Mouse (Mus musculus) hindbrain, embryonic 12.5 days (tissue): ENCODE measurements around the gene Gm20388. TPM values are rescaled to one million over a fixed set of nuclear protein-coding genes. Genes with fewer than 3 reads are reported as not detected.

Source experiments
- ATAC-seq: fragments of 200-750 bp; cut with Nextera tagmentation; 2 replicates; pipeline ENCODE4 v1.8.0; 2017; ENCODE audit warnings: moderate TSS enrichment; ENCODE audit not compliant: low FRiP score
- H3K27ac ChIP-seq: fragments of 300-500 bp; sonication (generic); 2 replicates; pipeline ENCODE4 v1.5.1; 2016; ENCODE audit warnings: mild to moderate bottlenecking
- H3K27me3 ChIP-seq: fragments of 300-500 bp; sonication (generic); 2 replicates; pipeline ENCODE4 v1.6.1; 2016; ENCODE audit warnings: mild to moderate bottlenecking
- H3K36me3 ChIP-seq: fragments of 300-500 bp; sonication (generic); 2 replicates; pipeline ENCODE4 v1.6.1; 2016; ENCODE audit warnings: mild to moderate bottlenecking
- H3K4me1 ChIP-seq: fragments of 300-500 bp; sonication (generic); 2 replicates; pipeline ENCODE4 v1.6.1; 2016
- H3K4me2 ChIP-seq: fragments of 300-500 bp; sonication (generic); replicated peaks from 2 replicates; pipeline ENCODE4 v1.6.1; 2016; ENCODE audit warnings: mild to moderate bottlenecking
- H3K4me3 ChIP-seq: fragments of 300-500 bp; sonication (generic); 2 replicates; pipeline ENCODE4 v1.5.1; 2016; ENCODE audit warnings: mild to moderate bottlenecking
- H3K9ac ChIP-seq: fragments of 300-500 bp; sonication (generic); 2 replicates; pipeline ENCODE4 v1.6.1; 2016; ENCODE audit warnings: mild to moderate bottlenecking, moderate library complexity
- H3K9me3 ChIP-seq: fragments of 300-500 bp; sonication (generic); replicated peaks from 2 replicates; pipeline ENCODE4 v1.6.1; 2016; ENCODE audit warnings: mild to moderate bottlenecking
- WGBS: fragments of 180-500 bp; shearing (Covaris S2); methylation state at CpG from one replicate; pipeline ENCODE4 v1.1.7; 2016; 5-methylcytosine and 5-hydroxymethylcytosine counted together
- polyA plus RNA-seq: library from polyadenylated mRNA; unstranded; fragments of >200 nt; fragmentation: Nextera tagmentation; extraction: Ambion mirVana; gene quantifications from 2 replicates; pipeline ENCODE4 v1.2.1, GENCODE M21; 2016

The Gm20388 gene
- polyA plus RNA-seq, 1 experiment from 2014 or later = not detected

DNA sequence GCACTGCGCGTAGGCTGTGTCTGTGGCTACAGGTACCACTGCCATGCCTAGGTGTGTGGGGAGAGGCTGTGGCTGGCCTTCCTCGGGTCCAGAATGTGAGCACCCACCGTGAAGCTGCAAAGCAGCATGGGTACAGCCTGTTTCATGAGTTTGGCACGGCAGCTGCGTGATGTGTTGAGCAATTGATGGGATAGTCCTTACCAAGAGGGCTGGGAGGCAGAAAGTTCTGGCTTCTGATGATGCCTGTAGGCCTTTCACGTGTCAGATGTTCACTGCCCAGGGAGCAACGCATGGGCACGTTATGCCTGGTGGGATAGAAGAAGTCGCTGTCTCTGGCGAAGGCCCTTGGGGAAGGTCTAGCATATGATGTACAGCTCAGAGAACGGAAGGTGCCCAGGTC is 4354.0 kb downstream of the Gm20388 start:
- H3K9me3 ChIP-seq = no peaks in the 10 kb centered on the region
- no peak overlapping the region for H3K27ac ChIP-seq
- no peak overlapping the region for H3K9ac ChIP-seq
- no peaks in the 10 kb centered on the region for H3K27me3 ChIP-seq
- no peak overlapping the region for H3K4me2 ChIP-seq
- H3K4me3 ChIP-seq = no peak overlapping the region
- no peak for ATAC-seq
- 0 out of 2 replicates have a peak, but pooled peaks cover 8% of the 10 kb centered on the region for H3K36me3 ChIP-seq
- H3K4me1 ChIP-seq = peaks cover 51% of the 10 kb centered on the region
- 91% methylated on average over 12 of the region's 12 CpGs for WGBS

- Histone ChIP-seq H3K9me3 (no peaks in the 10 kb centered on the region), H3K9ac (no peak overlapping the region), H3K27ac (no peak overlapping the region), H3K4me2 (no peak overlapping the region), H3K4me1 (peaks cover 51% of the 10 kb centered on the region), H3K27me3 (no peaks in the 10 kb centered on the region), H3K36me3 (0 out of 2 replicates have a peak, but pooled peaks cover 8% of the 10 kb centered on the region), H3K4me3 (no peak overlapping the region)
- ATAC-seq = no peak
- 91% methylated on average over 2 of the region's 2 CpGs for WGBS
These were observed 4354.5 kb downstream of the Gm20388 start for GRCm38 (mm10) chr8:124265130-124265529.

- no peaks in the 10 kb centered on the region for H3K27me3 ChIP-seq
- no peak overlapping the region for H3K4me2 ChIP-seq
- no peaks in the 10 kb centered on the region for H3K9me3 ChIP-seq
- H3K4me1 ChIP-seq = peaks cover 49% of the 10 kb centered on the region
- H3K4me3 ChIP-seq = no peak overlapping the region
- no peak for ATAC-seq
- H3K36me3 ChIP-seq = 0 out of 2 replicates have a peak, but pooled peaks cover 8% of the 10 kb centered on the region
- 79% methylated on average over 8 of the region's 8 CpGs for WGBS
- H3K27ac ChIP-seq = no peak overlapping the region
- no peak overlapping the region for H3K9ac ChIP-seq
These were observed 4355.2 kb downstream of the Gm20388 start for GRCm38 (mm10) chr8:124265798-124266197.

DNA sequence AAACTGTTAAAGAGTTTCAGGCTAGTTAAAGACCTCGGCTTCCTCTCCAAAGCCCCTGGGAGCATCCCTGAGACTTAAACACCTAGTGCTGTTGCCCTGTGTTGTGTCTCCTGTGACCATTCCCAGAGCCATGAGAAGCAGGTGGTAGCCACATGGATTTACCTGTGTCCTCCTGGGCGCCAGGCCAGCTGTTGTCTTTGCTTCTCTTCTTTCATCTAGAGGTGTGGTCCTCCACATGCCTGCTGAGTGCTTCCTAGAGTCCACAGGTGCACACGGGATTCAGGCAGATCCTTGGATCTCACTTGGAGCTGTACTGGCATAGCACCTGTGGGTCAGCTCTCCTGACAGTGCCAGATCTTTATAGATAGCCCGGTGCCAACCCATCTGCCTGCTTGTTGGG is 4356.6 kb downstream of the Gm20388 start:
- WGBS = 89% methylated on average over 4 of the region's 4 CpGs
- ATAC-seq = no peak
- Histone ChIP-seq H3K4me2 (no peak overlapping the region), H3K36me3 (0 out of 2 replicates have a peak, but pooled peaks cover 8% of the 10 kb centered on the region), H3K27me3 (no peaks in the 10 kb centered on the region), H3K9ac (no peak overlapping the region), H3K4me3 (no peak overlapping the region), H3K27ac (no peak overlapping the region), H3K9me3 (no peaks in the 10 kb centered on the region), H3K4me1 (peaks cover 36% of the 10 kb centered on the region)

DNA sequence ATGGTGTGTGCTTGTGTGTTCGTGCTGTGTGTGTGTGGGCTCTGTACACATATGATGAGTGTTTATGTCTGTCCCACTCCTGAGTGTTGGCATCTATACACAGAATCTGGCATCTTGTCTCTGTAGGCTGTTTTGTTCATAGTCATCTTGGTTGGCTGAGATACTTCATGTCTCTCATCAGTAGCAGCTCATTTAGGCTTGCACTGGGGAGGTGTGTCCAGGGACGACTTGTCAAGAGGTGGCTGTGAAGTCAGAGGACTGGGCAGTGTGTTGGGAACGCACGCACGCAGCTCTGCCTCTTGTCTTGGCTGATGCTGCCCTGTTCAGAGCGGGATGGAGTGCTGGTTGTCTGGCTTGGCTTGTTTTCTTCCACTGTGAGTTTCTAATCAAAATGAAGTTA is 4359.9 kb downstream of the Gm20388 start:
- no peak overlapping the region for H3K4me3 ChIP-seq
- 90% methylated on average over 6 of the region's 6 CpGs for WGBS
- H3K9me3 ChIP-seq = no peaks in the 10 kb centered on the region
- peaks cover 30% of the 10 kb centered on the region for H3K4me1 ChIP-seq
- no peak overlapping the region for H3K9ac ChIP-seq
- H3K27ac ChIP-seq = no peak overlapping the region
- no peak overlapping the region for H3K4me2 ChIP-seq
- ATAC-seq = no peak
- no peaks in the 10 kb centered on the region for H3K27me3 ChIP-seq
- H3K36me3 ChIP-seq = peaks cover 10% of the 10 kb centered on the region; the same call in 1 of the 2 replicates

- H3K27me3 ChIP-seq = no peaks in the 10 kb centered on the region
- H3K9me3 ChIP-seq = 0 out of 2 replicates have a peak, but pooled peaks cover under 1% of the 10 kb centered on the region
- H3K27ac ChIP-seq = no peak overlapping the region
- 85% methylated on average over 11 of the region's 11 CpGs for WGBS
- no peak for ATAC-seq
- H3K9ac ChIP-seq = no peak overlapping the region
- no peak overlapping the region for H3K4me2 ChIP-seq
- H3K4me3 ChIP-seq = no peak overlapping the region
- H3K36me3 ChIP-seq = peaks cover 12% of the 10 kb centered on the region
- H3K4me1 ChIP-seq = peaks cover 29% of the 10 kb centered on the region
These were observed 4360.3 kb downstream of the Gm20388 start for GRCm38 (mm10) chr8:124270904-124271303.

- Histone ChIP-seq H3K27me3 (no peaks in the 10 kb centered on the region), H3K4me2 (no peak overlapping the region), H3K27ac (no peak overlapping the region), H3K9me3 (0 out of 2 replicates have a peak, but pooled peaks cover 6% of the 10 kb centered on the region), H3K9ac (no peak overlapping the region), H3K4me1 (peaks cover 29% of the 10 kb centered on the region), H3K36me3 (peaks cover 18% of the 10 kb centered on the region), H3K4me3 (no peak overlapping the region)
- no peak for ATAC-seq
- WGBS = 90% methylated on average over 12 of the region's 12 CpGs
These were observed 4360.9 kb downstream of the Gm20388 start for GRCm38 (mm10) chr8:124271518-124271917.

DNA sequence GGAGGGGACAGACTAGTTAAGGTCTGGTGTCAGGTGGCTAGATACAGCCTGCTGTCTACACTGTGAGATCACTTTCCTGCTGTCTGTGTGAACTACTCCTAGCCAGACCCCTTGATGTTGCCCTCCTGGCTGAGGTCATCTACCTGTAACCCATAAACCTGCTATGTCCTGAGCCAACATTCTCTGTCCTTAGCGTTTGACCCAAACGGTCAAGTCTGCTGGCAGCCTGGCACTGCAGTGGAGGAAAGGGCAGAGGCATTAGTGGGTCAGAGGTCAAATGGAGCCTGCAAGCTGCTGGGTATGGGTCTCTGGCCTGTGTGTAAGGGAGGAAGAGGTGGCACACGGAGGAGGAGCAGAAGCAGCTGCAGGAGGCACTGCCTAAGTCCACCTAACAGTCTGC is 4362.2 kb downstream of the Gm20388 start:
- H3K27ac ChIP-seq = no peak overlapping the region
- H3K4me1 ChIP-seq = peaks cover 35% of the 10 kb centered on the region
- no peak overlapping the region for H3K4me3 ChIP-seq
- H3K4me2 ChIP-seq = no peak overlapping the region
- peaks cover 17% of the 10 kb centered on the region for H3K36me3 ChIP-seq
- WGBS = 66% methylated on average over 3 of the region's 3 CpGs
- no peak for ATAC-seq
- H3K9ac ChIP-seq = no peak overlapping the region
- 0 out of 2 replicates have a peak, but pooled peaks cover 6% of the 10 kb centered on the region for H3K9me3 ChIP-seq
- H3K27me3 ChIP-seq = no peaks in the 10 kb centered on the region

DNA sequence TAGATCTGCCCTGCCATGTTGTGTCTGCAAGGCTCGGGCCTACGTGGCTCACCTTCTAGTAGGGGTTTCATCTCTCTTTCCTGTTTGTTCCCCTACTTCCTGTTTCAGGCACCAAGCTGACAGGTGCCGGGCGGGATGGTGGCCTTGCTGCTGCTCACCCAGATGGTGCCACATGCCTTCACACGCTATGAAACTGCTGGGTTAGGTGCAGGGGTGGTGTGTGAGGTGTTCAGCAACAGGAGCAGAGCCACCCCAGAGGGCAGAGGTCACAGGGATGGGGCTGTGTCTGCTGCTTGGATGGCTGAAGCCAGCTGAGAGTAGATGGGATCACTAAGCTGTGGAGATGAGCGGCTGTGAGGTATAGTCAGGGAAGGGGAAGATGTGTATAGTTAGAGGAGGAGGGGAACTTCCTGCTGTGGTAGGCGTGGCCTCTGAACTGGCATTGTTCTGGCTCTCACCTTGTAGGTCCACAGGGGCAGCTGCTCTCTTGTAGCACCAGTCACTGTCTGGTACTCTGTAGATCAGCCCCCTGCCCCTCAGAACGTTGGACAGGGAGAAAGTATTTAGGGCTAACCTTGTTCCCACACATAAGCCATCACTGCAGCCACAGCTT is 4363.1 kb downstream of the Gm20388 start:
- ATAC-seq = no peak

DNA sequence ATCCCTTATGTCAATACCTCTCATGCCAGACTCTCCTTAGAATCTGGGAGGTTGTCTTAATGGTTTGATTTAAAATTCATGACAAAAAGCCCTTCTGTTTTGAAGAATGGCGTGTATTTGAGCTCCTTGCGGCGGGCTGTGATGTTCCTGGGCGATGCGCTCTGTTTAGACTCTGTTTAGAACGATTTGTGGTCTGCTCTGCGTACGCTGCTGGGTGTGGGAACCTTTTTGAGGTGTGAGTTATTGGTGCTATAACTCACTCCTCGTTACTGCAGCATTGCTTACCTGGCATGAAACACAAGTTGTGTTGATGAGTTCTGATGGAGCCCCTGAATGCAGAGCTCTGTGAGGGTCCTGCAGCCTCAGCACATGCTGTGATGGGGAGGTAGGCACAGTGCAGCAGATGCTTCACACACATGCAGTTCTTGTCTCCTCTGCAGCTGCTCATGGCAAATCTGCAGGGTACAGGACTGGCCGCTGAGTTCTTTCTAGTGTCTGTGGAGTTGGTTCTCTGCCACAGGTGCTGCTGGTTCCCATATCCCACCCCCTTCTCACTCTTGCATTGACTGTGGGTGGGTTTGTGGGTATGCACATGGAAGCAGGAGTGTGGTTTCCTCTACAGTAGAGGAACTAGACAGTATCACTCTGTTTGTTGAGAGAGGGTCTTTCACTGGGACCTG is 4363.9 kb downstream of the Gm20388 start:
- no peaks in the 10 kb centered on the region for H3K27me3 ChIP-seq
- ATAC-seq = no peak
- H3K4me2 ChIP-seq = no peak overlapping the region
- H3K4me1 ChIP-seq = peaks cover 51% of the 10 kb centered on the region
- no peak overlapping the region for H3K27ac ChIP-seq
- WGBS = 60% methylated on average over 10 of the region's 10 CpGs
- H3K4me3 ChIP-seq = no peak overlapping the region
- H3K36me3 ChIP-seq = peaks cover 11% of the 10 kb centered on the region
- H3K9me3 ChIP-seq = 0 out of 2 replicates have a peak, but pooled peaks cover 6% of the 10 kb centered on the region
- H3K9ac ChIP-seq = no peak overlapping the region

More for the DNA sequence above, 4363.1 kb downstream of the Gm20388 start:
- Histone ChIP-seq H3K9me3 (0 out of 2 replicates have a peak, but pooled peaks cover 6% of the 10 kb centered on the region), H3K36me3 (peaks cover 11% of the 10 kb centered on the region), H3K4me2 (no peak overlapping the region), H3K4me3 (no peak overlapping the region), H3K4me1 (peaks cover 44% of the 10 kb centered on the region), H3K27me3 (no peaks in the 10 kb centered on the region), H3K9ac (no peak overlapping the region), H3K27ac (no peak overlapping the region)
- WGBS = 59% methylated on average over 8 of the region's 8 CpGs

DNA sequence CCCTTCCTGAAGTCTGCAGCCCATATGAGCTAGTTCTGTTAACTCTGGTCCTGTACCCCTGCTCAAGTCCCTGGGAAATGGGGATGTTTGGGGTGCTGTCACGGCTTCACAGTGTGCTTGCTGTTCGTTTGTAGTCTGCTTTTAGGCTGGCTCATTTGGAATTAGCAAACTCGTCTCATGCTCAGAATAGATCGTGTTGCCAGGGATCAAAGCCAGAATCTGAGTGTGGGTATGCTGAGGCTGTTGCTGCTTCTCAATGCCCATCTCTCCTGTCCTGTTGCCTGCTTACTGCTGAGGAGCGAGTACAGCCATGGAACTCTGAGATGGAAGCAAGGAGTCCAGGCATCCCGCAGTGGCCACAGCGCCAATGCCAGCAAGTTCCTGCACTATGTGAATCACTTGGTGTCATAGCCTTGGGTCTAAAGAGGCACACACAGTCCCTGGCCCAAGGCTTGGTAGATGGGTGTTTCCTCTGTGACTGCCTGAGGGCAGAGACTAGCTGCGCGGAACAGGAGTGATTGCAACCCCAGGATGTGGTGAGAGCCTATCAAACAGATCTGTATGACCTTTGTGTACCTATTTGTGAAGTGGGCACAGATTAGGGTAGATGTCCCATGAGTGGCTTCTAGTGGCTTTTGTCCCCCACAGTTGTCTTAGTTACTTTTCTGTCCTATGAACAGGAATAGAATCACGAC is 4364.9 kb downstream of the Gm20388 start:
- Histone ChIP-seq H3K36me3 (peaks cover 11% of the 10 kb centered on the region), H3K4me1 (peaks cover 52% of the 10 kb centered on the region), H3K27me3 (no peaks in the 10 kb centered on the region), H3K4me3 (no peak overlapping the region), H3K4me2 (no peak overlapping the region), H3K27ac (no peak overlapping the region), H3K9me3 (0 out of 2 replicates have a peak, but pooled peaks cover 6% of the 10 kb centered on the region), H3K9ac (no peak overlapping the region)
- WGBS = 94% methylated on average over 10 of the region's 10 CpGs
- ATAC-seq = no peak
